Mouse (Mus musculus) C2C12 (cell line): ENCODE measurements around the gene Gba2. TPM values are rescaled to one million over a fixed set of nuclear protein-coding genes. Genes with fewer than 3 reads are reported as not detected.
"Not testable (repeated sequence)": the region's sequence is repeated elsewhere in the genome, so short reads cannot be mapped to it uniquely, and the experiment has no call there.

Experiments
- H3K27me3 ChIP-seq: one replicate; pipeline ENCODE4 v1.6.1; 2011; ENCODE audit not compliant: control insufficient read depth, insufficient read depth, insufficient read length
- H3K36me3 ChIP-seq: one replicate; pipeline ENCODE4 v1.6.1; 2011; ENCODE audit not compliant: control insufficient read depth, insufficient read depth
- H3K4me3 ChIP-seq: one replicate; pipeline ENCODE4 v1.5.1; 2011; ENCODE audit warnings: mild to moderate bottlenecking, control low read depth; ENCODE audit not compliant: poor library complexity, insufficient read depth, severe bottlenecking
- H3K79me2 ChIP-seq: one replicate; pipeline ENCODE4 v1.6.1; 2011; ENCODE audit not compliant: control insufficient read depth, insufficient read depth
- H3K79me3 ChIP-seq: one replicate; pipeline ENCODE4 v1.6.1; 2011; ENCODE audit warnings: low read depth, control low read depth
- H3ac ChIP-seq: one replicate; pipeline ENCODE3; 2011; ENCODE audit warnings: low read depth; ENCODE audit not compliant: control insufficient read depth, insufficient read length
- CEBPB ChIP-seq: IDR thresholded peaks from one replicate; pipeline ENCODE4 v1.6.1; 2011; ENCODE audit warnings: low read depth, mild to moderate bottlenecking, control low read depth, moderate library complexity
- CTCF ChIP-seq: IDR thresholded peaks from one replicate; pipeline ENCODE4 v1.5.1; 2011; ENCODE audit not compliant: control insufficient read depth, insufficient read depth, insufficient read length
- FOSL1 ChIP-seq: IDR thresholded peaks from one replicate; pipeline ENCODE4 v1.8.0; 2011; ENCODE audit warnings: mild to moderate bottlenecking, low read length; ENCODE audit not compliant: poor library complexity, insufficient read depth, severe bottlenecking
- MAX ChIP-seq: IDR thresholded peaks from one replicate; pipeline ENCODE4 v1.6.1; 2011; ENCODE audit warnings: mild to moderate bottlenecking, control low read depth
- MYOD1 ChIP-seq: IDR thresholded peaks from one replicate; pipeline ENCODE4 v1.6.1; 2011; ENCODE audit warnings: low read depth; ENCODE audit not compliant: control insufficient read depth, insufficient read length
- MYOG ChIP-seq: IDR thresholded peaks from one replicate; pipeline ENCODE4 v1.6.1; 2011; ENCODE audit not compliant: control insufficient read depth, insufficient read length; ENCODE audit errors: extremely low read depth
- USF1 ChIP-seq: IDR thresholded peaks from one replicate; pipeline ENCODE4 v1.6.1; 2011; ENCODE audit warnings: low read depth, mild to moderate bottlenecking, control low read depth, moderate library complexity
- polyA plus RNA-seq: library from polyadenylated mRNA; unstranded; fragments of >200 nt; fragmentation: generic; extraction: Trizol; gene quantifications from one replicate; pipeline ENCODE4 v1.2.1, GENCODE M21; 2012; ENCODE audit warnings: missing spikeins

Gba2 gene
- polyA plus RNA-seq, 1 experiment, result 6.0 TPM

DNA sequence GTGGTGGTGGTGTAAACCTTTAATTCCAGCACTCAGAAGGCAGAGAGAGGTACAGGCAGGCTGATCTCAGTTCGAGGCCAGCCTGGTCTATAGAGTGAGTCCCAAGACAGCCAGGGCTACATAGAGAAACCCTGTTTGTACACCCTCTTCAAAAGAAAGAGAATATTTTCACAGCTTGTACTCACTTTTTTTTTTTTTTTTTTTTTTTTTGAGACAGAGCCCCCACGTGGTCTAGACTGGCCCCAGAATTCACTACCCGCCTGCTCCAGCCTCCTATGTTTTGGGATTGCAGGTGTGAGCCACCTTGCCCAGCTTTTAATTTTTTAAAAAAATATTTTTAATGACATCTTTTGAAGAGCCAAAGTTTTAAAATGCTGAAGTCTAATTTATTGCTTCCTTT, 25.4 kb upstream of the Gba2 start:
- H3K79me3 ChIP-seq, result no peaks in the 10 kb centered on the region
- H3K27me3 ChIP-seq, result no peaks in the 10 kb centered on the region
- H3K36me3 ChIP-seq, result no peaks in the 10 kb centered on the region
- no peak overlapping the region for H3K4me3 ChIP-seq
- H3K79me2 ChIP-seq, result no peaks in the 10 kb centered on the region
- no peak overlapping the region for H3ac ChIP-seq
- no peak for TF ChIP-seq MYOG
- TF ChIP-seq CEBPB, result no peak
- TF ChIP-seq MAX, result no peak
- no peak for TF ChIP-seq FOSL1
- TF ChIP-seq CTCF, result no peak
- TF ChIP-seq USF1, result no peak
- no peak for TF ChIP-seq MYOD1

DNA sequence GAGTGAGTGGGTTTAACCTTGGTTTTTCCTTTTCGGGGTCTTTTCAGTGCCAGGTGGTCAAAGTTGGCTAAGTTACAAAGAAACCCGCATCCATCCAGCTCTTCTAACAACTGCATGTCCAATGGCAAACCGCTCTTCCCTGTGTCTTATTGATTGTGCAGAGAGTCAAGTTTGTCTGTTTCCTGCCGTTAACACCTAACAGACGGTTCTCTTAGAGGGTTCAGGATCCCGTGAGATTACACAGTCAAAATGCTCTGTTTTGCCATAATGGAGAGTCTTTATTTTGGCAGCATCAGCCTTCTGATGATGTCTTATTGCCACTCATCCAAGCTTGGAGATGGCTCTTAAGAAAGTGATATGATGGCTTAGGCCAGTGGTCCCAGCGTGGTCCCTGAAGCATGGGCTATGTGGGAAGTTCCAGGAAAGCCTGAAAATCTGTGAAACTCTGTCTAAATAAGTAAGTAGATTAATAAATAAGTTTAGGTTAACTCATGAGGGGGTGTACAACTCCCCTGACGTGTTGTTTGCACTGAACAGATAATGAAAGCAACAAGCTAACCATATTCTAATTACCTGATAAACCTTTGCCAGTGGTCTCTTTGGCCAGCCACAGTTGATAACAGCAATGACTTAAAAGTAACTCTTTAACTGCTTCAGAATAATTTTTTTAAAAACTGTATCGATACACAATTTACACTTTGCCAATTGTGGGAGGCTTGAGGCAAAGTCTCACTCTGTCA, 21.7 kb upstream of the Gba2 start:
- Histone ChIP-seq H3K4me3 (no peak overlapping the region), H3ac (no peak overlapping the region), H3K27me3 (no peaks in the 10 kb centered on the region), H3K36me3 (no peaks in the 10 kb centered on the region), H3K79me3 (no peaks in the 10 kb centered on the region), H3K79me2 (no peaks in the 10 kb centered on the region)
- TF ChIP-seq MAX (no peak), MYOG (no peak), CEBPB (no peak), MYOD1 (no peak), USF1 (no peak), CTCF (no peak), FOSL1 (no peak)

DNA sequence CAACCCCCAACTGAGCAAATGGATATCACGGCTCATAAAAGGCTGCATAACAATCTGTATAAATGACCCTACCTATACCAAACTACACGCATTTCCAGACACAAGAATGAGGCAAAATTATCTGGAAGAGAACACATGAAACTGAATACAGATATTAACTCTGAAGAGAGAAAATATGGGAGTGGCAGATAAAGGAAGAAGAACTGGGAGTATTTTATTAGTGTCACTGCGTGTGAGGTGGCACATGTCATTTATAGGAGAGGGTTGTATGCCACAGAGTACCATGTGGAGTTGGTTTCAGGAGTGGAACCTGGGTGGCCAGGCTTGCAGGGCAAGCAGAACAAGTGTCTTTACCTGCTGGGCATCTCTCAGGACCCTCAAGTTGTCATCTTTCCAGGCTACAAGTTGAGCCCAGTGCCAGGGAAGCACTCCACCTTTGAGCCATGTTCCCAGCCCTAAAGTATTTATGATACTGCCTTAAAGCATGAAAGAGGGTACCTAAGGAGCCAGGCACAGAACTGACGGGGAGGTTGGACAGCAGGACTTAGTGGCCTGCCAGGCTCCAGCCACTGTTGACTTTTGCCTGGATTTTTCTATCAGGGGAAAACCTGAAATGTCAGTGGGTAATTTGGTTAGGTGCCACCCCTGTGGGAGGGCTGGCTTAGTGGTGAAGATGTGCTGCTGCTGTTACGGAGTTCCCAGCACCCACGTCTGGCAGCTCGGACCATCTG, 20.1 kb upstream of the Gba2 start:
- Histone ChIP-seq H3K4me3 (no peak overlapping the region), H3ac (no peak overlapping the region), H3K79me3 (no peaks in the 10 kb centered on the region), H3K36me3 (no peaks in the 10 kb centered on the region), H3K79me2 (no peaks in the 10 kb centered on the region), H3K27me3 (no peaks in the 10 kb centered on the region)
- TF ChIP-seq CEBPB (no peak), CTCF (no peak), FOSL1 (no peak)

DNA sequence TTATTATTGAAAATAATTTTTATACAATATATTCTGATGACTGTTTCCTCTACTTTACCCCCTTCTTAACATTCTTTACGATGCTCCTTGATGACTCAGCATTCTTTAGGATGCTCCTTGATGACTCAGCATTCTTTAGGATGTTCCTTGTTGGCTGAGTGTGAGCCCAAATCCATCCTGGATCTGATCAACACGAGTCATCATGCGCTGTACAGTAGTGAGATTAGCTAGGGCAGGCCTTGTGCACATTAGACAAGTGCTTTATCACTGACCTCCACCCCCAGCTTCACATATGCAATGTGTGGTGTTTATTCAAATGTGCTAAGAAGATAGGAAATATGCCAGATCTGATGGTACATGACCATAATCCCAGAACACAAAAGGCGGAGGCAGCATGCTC, 19.5 kb upstream of the Gba2 start:
- TF ChIP-seq MAX (no peak), MYOD1 (no peak), USF1 (no peak), CTCF (no peak), MYOG (no peak), CEBPB (no peak), FOSL1 (no peak)
- H3K36me3 ChIP-seq, result no peaks in the 10 kb centered on the region
- H3K4me3 ChIP-seq, result no peak overlapping the region
- H3ac ChIP-seq, result no peak overlapping the region
- no peaks in the 10 kb centered on the region for H3K27me3 ChIP-seq
- no peaks in the 10 kb centered on the region for H3K79me2 ChIP-seq
- no peaks in the 10 kb centered on the region for H3K79me3 ChIP-seq

DNA sequence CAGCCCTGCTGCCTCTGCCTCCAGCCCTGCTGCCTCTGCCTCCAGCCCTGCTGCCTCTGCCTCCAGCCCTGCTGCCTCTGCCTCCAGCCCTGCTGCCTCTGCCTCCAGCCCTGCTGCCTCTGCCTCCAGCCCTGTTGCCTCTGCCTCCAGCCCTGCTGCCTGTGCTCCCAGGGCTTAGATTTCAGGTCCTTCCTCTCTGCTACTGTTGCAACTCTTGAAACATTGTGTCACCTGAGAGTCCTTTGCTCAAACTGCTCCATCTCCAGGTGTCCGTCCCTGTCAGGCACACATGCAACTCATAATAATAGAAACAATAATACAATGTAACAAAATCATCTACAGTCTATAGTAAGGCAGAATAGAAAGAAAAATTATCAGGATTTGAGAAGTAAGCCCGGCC, 17.9 kb upstream of the Gba2 start:
- H3ac ChIP-seq, H3K79me2 ChIP-seq, H3K27me3 ChIP-seq, H3K36me3 ChIP-seq, H3K79me3 ChIP-seq, H3K4me3 ChIP-seq: not testable (repeated sequence)

DNA sequence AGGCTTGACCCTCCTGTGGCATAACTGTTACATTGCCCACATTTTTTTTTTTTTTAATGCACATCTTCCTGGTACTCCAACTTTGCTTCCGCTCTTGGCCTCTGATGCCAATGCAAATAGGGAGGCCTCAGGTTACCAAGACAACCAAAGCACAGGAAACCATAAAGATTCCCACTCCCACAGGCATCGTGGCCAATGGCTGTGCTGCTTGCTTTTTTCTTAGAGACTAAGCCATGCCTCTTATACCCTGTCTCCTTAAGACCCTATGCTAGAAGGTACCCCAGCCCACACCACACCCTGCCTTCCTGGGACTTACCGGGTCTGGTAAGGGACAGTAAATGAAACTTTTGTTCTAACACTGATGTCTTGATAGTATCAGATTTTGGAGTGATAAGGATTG, 14.8 kb upstream of the Gba2 start:
- no peak for TF ChIP-seq CTCF
- TF ChIP-seq MYOG, result no peak
- no peak for TF ChIP-seq FOSL1
- TF ChIP-seq MYOD1, result no peak
- no peak for TF ChIP-seq CEBPB
- TF ChIP-seq MAX, result no peak
- no peak for TF ChIP-seq USF1
- H3K27me3 ChIP-seq, result no peaks in the 10 kb centered on the region
- no peak overlapping the region for H3K4me3 ChIP-seq
- H3K79me3 ChIP-seq, result no peaks in the 10 kb centered on the region
- no peaks in the 10 kb centered on the region for H3K79me2 ChIP-seq
- H3ac ChIP-seq, result no peak overlapping the region
- no peaks in the 10 kb centered on the region for H3K36me3 ChIP-seq
